Mouse (Mus musculus) right cerebral cortex, adult 18-20 months (tissue): Measurements from ENCODE around the gene Hacl1.

Source experiments
- DNase-seq: peaks from one replicate; pipeline ENCODE4 v3.0.0; 2022; ENCODE audit warnings: mixed read lengths

The Hacl1 gene

GRCm38 (mm10) chr14:31661671-31662554 is 20.8 kb upstream of the Hacl1 start:
- DNase-seq: peak; percentile 93

DNA sequence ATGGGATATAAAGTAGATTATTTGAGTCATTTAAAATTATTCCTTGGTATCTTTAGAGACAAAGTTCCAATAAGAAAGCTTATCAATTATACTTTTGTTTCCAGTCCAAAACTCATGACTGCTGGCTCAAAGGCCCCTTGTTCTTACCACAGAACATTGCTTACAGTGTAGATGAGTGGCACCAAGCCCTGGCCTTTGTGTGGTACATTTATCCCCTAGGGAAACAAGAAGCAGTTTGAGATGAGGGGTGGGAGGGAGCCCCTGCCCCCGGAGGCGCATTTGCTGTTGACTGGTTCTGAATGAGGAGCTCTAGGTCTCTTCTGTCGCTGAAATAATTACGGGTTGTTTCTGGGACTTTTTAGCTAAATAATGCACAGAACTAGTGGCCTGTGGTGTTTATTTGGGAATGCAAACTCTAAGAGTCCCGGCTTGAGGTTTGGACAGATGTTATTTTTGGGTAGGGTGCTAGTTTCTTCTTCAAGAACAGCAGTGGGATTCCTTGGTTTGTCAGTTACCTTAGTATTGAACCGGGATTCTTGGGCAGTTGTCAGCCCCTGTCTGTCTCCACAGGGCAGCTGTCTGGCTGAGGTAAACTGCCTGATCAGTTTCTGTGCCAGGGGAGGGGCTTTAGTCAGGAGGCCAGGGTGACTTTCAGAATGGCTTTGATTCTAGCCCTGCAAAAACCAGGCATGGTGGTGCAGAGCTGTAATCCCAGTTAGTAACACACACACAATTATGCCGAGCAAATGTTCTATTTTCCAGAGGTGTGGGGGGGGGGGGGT is 19.4 kb upstream of the Hacl1 start:
- no peak for DNase-seq

DNA sequence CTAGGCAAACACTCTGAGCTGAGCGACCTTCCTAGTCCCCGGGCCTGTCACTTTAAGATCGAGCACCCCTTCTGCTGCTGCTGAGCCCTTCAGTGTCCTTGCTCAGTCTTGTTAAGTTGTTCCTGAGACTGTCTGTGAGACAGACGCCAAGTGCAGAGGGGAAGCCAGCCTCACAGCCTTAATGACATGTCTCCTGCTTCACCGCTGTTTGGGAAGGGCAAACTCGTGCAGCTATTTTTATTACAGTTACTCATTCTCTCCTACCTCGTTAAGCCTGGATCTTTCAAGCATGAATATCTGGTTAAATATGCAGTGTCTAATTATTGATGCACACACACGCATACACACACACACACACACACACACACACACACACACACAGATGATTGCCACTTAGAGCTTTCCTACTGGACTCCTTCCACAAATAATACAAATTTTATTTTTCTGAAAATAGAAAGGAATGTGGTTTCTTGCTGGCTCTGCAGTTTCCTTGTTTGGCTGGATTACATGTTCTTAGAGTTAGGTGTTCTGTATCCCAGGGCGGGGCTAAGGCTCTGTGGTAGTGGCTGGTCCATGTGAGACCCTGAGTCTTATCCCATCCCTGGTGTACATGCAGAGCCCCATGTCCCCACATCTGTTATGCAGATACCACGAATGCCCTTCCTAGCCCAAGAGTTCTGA is 18.6 kb upstream of the Hacl1 start:
- DNase-seq: no peak

DNA sequence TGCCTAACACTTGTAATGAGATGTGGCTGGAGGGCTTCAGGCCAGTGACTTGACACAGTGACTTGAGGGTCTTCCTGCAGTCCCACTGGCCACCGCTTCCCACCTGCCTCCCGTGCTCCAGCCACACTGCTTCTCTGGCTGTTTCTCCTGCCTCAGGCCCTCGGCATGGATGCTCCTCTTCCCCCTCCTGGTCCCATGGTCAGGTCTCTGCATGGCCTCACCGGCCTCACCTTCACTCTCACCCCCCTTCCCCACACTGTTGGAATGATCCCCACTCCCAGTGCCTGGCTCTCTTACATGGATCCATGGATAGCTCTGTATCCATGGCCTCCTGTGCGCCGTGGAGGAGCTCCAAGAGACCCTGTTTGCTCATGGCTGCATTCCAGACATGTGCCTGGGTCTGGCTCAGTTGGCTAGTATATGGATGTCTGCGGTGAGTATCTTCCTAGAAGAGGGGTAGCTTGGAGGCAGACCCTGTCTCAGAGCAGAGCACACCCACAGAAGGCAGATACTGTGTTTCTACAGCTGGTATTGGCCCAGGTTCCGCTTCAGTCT is 17.1 kb upstream of the Hacl1 start:
- DNase-seq: no peak

GRCm38 (mm10) chr14:31656857-31657645 is 16.0 kb upstream of the Hacl1 start:
- peak; percentile 76 for DNase-seq

DNA sequence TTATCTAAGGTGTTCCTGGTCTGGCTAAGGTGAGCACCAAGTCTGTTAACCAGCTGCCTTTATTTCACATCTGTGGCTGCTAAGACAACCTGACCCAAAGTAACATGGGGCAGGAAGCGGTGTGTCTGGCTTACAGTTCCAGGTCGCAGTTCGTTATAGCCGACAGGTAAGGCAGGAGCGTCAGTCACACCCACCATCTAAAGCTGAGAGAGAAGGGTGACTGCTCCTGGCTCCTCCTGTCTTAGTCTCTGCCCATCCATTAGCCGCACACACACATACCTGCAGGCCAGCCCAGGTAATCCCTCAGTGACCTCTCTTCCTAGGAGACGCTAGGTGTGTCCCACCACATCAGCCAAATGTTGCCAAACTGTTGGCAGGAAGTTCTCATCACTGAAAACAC is 15.3 kb upstream of the Hacl1 start:
- DNase-seq: no peak

GRCm38 (mm10) chr14:31655406-31655805 is 14.3 kb upstream of the Hacl1 start:
- no peak for DNase-seq

GRCm38 (mm10) chr14:31654816-31655215 is 13.7 kb upstream of the Hacl1 start:
- DNase-seq: no peak

- DNase-seq: no peak
Observed at GRCm38 (mm10) chr14:31653101-31653875, 12.2 kb upstream of the Hacl1 start.

- DNase-seq: no peak
Observed at GRCm38 (mm10) chr14:31652624-31653023, 11.5 kb upstream of the Hacl1 start.

DNA sequence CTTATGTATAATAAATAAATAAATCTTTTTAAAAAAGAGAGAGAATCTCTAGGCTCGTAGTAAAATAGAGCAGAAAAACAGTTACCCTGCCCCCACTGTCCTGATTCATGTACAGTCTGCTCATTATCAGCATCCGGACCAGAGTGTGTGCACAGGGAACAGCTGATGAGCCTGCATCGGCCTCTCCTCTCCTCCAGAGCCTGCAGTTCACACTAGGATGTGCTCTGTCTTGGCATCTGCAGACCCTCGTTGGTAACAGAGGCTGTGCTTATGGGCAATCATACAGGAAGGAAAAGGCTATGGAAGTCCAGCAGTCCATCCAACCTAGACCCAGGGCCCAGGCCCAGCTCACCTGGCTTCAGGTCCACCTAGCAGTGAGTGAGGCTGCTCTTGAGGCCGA is 11.0 kb upstream of the Hacl1 start:
- DNase-seq: no peak

DNA sequence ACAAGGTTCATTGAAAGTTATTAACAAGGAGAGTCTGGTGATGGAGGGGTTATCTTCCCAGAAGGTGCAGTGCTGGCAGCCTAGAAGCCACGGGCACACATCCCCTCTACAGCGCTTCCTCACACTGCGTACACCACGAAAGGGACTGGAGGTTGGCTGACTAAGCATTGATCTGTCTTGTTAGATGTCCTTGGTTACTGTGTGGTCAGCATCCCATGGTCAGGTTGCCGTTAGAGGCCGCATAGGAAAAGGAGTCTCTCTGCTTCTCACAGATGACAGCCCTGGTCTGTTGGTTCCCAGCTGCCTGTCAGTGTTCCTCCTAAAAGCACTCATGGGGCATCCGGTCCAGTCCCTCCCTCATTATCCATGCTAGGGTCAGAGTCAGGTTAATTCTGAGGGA is 10.1 kb upstream of the Hacl1 start:
- no peak for DNase-seq

DNA sequence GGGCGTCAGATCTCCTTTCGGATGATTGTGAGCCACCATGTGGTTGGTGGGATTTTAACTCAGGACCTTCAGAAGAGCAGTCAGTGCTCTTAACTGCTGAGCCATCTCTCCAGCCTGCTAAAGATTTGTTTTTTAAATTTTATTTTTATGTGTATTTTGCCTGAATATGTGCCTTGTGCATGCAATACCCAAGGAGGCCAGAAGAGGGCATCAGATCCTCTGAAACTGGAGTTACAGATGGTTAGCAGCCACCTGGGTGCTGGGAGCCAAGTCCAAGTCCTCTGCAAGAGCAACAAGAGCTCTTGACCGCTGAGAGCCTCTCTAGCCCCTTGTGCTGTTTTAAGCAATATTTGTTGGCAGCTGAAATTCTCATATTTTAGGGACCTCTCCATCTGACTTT is 9.3 kb upstream of the Hacl1 start:
- no peak for DNase-seq

DNA sequence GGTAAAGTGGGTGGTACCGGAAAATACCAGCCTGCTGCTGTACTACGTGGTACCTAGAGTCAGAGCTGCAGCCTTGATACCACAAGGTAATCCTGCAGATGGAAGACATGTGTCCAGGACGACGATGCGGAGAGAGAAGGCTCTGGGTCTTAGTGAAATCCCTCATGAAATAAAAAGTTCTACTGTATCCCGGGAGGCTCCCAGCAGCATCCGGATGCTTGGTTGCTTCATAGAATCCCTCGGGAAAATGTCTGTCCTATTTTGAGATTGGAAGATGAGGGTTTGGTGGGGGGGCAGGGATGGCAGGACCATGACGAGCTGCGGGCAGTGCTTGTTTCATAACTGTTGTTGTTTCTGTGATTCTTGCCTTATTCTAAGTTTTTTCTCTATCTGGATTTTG is 6.9 kb upstream of the Hacl1 start:
- no peak for DNase-seq

DNA sequence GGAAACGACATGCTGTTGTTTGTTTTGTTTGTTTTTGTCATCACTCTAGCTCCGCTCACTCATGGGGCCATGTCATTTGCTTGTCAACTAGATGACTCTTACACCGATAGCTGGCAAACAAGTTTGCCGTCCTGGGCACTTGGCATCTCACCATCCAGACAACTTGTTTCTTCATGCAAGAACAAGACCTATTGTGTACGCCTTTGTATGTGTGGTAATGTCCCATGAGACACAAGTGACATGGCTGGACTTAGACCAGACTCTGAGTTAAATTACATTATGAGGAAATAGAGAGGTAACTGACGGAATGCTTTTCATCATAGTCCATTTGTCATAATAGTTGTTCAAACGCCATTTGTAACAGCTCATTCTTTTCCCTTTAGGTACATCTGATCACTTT is 4.8 kb upstream of the Hacl1 start:
- no peak for DNase-seq

GRCm38 (mm10) chr14:31644931-31645547 is 4.0 kb upstream of the Hacl1 start:
- no peak for DNase-seq

GRCm38 (mm10) chr14:31644183-31644830 is 3.2 kb upstream of the Hacl1 start:
- no peak for DNase-seq

GRCm38 (mm10) chr14:31641506-31642155 is 545 bp upstream of the Hacl1 start:
- DNase-seq: no peak

DNA sequence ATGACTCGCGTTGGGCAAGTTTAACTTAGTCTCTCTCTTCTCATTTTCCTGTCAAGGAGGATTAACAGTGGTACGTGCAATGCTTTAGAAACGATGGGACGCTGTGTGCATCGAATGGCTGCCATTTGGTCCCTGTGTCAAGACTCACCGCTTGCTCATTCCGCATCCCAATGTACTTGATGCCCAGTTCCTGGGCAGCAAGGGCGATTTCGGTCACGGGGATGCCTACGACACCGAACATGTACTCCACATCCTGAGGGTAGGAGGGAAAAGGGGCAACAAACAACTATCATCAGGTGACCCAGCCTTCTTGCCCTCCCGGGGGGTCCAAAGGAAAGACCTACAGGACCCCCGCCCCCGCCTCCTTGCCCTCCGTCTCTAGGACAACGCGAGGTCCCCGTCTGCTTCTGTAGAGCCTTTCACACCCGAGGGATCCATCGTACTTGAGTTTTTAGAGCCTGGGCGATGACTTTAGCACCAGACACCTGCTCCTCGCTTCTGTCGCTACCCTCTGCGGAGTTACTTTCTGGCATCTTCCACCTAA is 668 bp downstream of the Hacl1 start, which contains the start of gene Gm49387:
Gm49387 (minus strand) TSS at position 533 of the 544 bp plus-strand sequence.
- no peak for DNase-seq

GRCm38 (mm10) chr14:31630677-31631076 is 10.4 kb downstream of the Hacl1 start:
- no peak for DNase-seq
